Mouse (Mus musculus): ENCODE results near the gene Lrp1.

DNA sequence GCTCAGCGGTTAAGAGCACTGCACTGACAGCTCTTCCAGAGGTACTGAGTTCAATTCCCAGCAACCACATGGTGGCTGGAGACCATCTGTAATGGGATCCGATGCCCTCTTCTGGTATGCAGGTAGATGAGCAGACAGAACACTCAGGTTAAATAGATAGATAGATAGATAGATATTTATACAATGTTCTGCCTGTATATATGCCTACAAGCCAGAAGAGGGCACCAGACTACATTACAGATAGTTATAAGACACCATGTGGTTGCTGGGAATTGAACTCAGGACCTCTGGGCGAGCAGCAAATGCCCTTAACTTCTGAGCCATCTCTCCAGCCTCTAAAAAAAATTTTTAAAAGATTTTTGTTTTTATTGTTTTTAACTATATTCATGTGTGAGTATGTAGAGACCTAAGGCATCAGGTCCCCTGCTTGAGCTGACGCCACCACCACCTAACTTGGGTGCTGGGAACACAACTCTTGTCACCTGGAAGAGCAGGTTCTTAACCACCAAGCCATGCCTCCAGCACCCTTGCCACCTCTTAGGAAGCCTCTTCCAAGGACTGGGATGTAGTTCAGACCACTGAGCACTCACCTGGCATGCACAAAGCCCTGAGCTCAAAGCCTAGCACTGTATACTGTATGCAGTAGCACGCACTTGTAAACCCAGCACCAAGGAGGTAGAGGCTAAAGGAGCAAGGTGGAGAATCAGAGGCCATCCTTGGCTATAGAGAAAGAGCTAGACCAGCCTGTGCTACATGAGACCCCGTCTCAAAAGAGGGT is 2.7 kb upstream of the Lrp1 start:
- TF ChIP-seq CTCF (IDR thresholded peaks at IDR 0.05 in 2 of 3, conservative IDR thresholded peaks at IDR 0.05 in 1 of 3; ENCODE audit: control insufficient read depth in 1 of 3, insufficient read depth in 1 of 3, low read depth in 2 of 3, low read length in 3 of 3, poor library complexity in 1 of 3, severe bottlenecking in 1 of 3), result no peak
- TF ChIP-seq USF2 (IDR thresholded peaks at IDR 0.05; ENCODE audit: borderline replicate concordance in 1 of 2, insufficient read depth in 1 of 2, low read depth in 1 of 2, low read length in 2 of 2), result no peak

All from MEL (cell line).